Mouse (Mus musculus) limb, embryonic 13.5 days (tissue): Measurements from ENCODE around the gene Hoxb3. TPM values are rescaled to one million over a fixed set of nuclear protein-coding genes. Genes with fewer than 3 reads are reported as not detected.

Experiments
- ATAC-seq: fragments of 200-750 bp; cut with Nextera tagmentation; 2 replicates; pipeline ENCODE4 v1.8.0; 2017; ENCODE audit warnings: low read depth, moderate number of reproducible peaks, moderate TSS enrichment; ENCODE audit not compliant: low FRiP score
- H3K27ac ChIP-seq: fragments of 300-500 bp; sonication (generic); 2 replicates; pipeline ENCODE4 v1.5.1; 2015; ENCODE audit warnings: inconsistent platforms, mild to moderate bottlenecking, moderate library complexity
- H3K27me3 ChIP-seq: fragments of 300-500 bp; sonication (generic); 2 replicates; pipeline ENCODE4 v1.6.1; 2015; ENCODE audit warnings: mild to moderate bottlenecking, inconsistent platforms
- H3K36me3 ChIP-seq: fragments of 300-500 bp; sonication (generic); 2 replicates; pipeline ENCODE4 v1.6.1; 2015; ENCODE audit warnings: inconsistent platforms, mild to moderate bottlenecking, moderate library complexity
- H3K4me1 ChIP-seq: fragments of 300-500 bp; sonication (generic); 2 replicates; pipeline ENCODE4 v1.6.1; 2015; ENCODE audit warnings: inconsistent platforms
- H3K4me2 ChIP-seq: fragments of 300-500 bp; sonication (generic); replicated peaks from 2 replicates; pipeline ENCODE4 v1.6.1; 2015; ENCODE audit warnings: inconsistent platforms, mild to moderate bottlenecking, moderate library complexity
- H3K4me3 ChIP-seq: fragments of 300-500 bp; sonication (generic); 2 replicates; pipeline ENCODE4 v1.5.1; 2015; ENCODE audit warnings: moderate library complexity, mild to moderate bottlenecking, inconsistent platforms
- H3K9ac ChIP-seq: fragments of 300-500 bp; sonication (generic); 2 replicates; pipeline ENCODE4 v1.6.1; 2015; ENCODE audit warnings: mild to moderate bottlenecking, inconsistent platforms
- H3K9me3 ChIP-seq: fragments of 300-500 bp; sonication (generic); 2 replicates; pipeline ENCODE4 v1.6.1; 2016; ENCODE audit warnings: inconsistent platforms
- WGBS: fragments of 180-500 bp; shearing (Covaris S2); methylation state at CpG from one replicate; pipeline ENCODE4 v1.1.7; 2015; 5-methylcytosine and 5-hydroxymethylcytosine counted together
- polyA plus RNA-seq: library from polyadenylated mRNA; unstranded; fragments of >200 nt; fragmentation: Nextera tagmentation; extraction: Ambion mirVana; gene quantifications from 2 replicates; pipeline ENCODE4 v1.2.1, GENCODE M21; 2015

Gene Hoxb3
- polyA plus RNA-seq, 1 experiment from 2014 or later = 0.55 TPM

DNA sequence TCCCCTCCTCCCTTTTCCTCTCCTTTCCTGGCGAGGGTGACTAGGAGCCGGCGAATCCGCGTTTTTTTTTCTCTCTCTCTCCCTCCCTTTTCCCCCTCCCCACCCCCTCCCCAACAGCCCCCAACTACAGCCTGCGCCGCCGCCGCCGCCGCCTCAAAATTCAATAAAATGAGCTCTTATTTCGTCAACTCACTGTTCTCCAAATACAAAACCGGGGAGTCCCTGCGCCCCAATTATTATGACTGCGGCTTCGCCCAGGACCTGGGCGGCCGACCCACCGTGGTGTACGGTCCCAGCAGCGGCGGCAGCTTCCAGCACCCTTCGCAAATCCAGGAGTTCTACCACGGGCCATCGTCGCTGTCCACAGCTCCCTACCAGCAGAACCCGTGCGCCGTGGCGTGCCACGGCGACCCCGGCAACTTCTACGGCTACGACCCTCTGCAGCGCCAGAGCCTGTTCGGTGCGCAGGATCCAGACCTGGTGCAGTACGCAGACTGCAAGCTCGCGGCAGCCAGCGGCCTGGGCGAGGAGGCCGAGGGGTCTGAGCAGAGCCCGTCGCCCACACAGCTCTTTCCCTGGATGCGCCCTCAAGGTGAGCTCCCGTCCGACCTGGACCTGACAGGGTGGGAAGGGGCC is 40.2 kb upstream of the Hoxb3 start:
- under 1% methylated on average over 49 of the region's 49 CpGs for WGBS
- Histone ChIP-seq H3K4me2 (peak overlapping the region; percentile 58), H3K9me3 (no peaks in the 10 kb centered on the region), H3K4me3 (peak overlapping the region; percentile 21), H3K36me3 (no peaks in the 10 kb centered on the region), H3K27me3 (peaks cover 97% of the 10 kb centered on the region), H3K9ac (no peak overlapping the region), H3K4me1 (peaks cover 19% of the 10 kb centered on the region), H3K27ac (no peak overlapping the region)
- no peak for ATAC-seq

DNA sequence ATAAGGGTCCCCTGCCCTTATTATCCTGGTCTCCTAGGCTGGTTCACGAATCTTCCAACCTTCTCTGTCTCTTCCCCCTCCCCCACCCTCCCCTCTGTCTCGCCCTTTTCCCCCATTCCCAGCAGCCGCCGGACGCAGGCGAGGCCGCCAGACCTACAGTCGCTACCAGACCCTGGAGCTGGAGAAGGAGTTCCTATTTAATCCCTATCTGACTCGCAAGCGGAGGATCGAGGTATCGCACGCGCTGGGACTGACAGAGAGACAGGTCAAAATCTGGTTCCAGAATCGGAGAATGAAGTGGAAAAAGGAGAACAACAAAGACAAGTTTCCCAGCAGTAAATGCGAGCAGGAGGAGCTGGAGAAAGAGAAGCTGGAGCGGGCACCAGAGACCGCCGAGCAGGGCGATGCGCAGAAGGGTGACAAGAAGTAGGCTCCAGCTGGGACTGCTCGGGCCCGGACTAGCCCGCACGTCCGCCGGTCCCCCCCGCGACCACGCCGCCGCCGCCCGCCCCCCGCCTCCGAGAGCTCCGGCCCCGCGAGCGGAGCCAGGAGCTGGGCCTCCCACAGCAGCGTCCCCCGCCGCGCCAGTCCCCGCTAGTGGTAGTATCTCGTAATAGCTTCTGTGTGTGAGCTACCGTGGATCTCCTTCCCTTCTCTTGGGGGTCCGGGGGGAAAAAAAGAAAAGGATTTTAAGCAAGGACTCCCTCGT is 38.9 kb upstream of the Hoxb3 start:
- H3K9me3 ChIP-seq = no peaks in the 10 kb centered on the region
- ATAC-seq = no peak
- peaks cover 19% of the 10 kb centered on the region for H3K4me1 ChIP-seq
- H3K9ac ChIP-seq = peak overlapping the region; percentile 36; the same call in 1 of the 2 replicates
- H3K27ac ChIP-seq = 0 out of 2 replicates have a peak overlapping the region, but pooled peaks have one; percentile 22
- 0% methylated on average over 45 of the region's 49 CpGs for WGBS
- H3K27me3 ChIP-seq = peaks cover 98% of the 10 kb centered on the region
- H3K36me3 ChIP-seq = no peaks in the 10 kb centered on the region
- H3K4me3 ChIP-seq = peak overlapping the region; percentile 33
- peak overlapping the region; percentile 58 for H3K4me2 ChIP-seq

GRCm38 (mm10) chr11:96284774-96285734 is 38.1 kb upstream of the Hoxb3 start:
- Histone ChIP-seq H3K9me3 (no peaks in the 10 kb centered on the region), H3K27me3 (peaks cover 98% of the 10 kb centered on the region), H3K4me2 (peak overlapping the region; percentile 58), H3K36me3 (no peaks in the 10 kb centered on the region), H3K4me1 (peaks cover 19% of the 10 kb centered on the region), H3K9ac (peak overlapping the region; percentile 36; the same call in 1 of the 2 replicates), H3K27ac (no peak overlapping the region; the same call in 1 of the 2 replicates), H3K4me3 (peak overlapping the region; percentile 33)
- no peak for ATAC-seq
- WGBS = under 1% methylated on average over 28 of the region's 37 CpGs

GRCm38 (mm10) chr11:96285771-96286738 is 37.1 kb upstream of the Hoxb3 start, which contains the start of gene Hoxb7:
Gene Hoxb7 (plus strand): TSS chr11:96286623.
- Histone ChIP-seq H3K4me1 (peaks cover 19% of the 10 kb centered on the region), H3K9ac (no peak within 1 kb of the TSS), H3K27ac (no peak within 1 kb of the TSS; the same call in 1 of the 2 replicates), H3K4me2 (peak within 1 kb of the TSS; percentile 55), H3K9me3 (no peaks in the 10 kb centered on the region), H3K36me3 (no peaks in the 10 kb centered on the region), H3K4me3 (peak within 1 kb of the TSS; percentile 36), H3K27me3 (peaks cover 98% of the 10 kb centered on the region)
- no peak for ATAC-seq
- WGBS = under 1% methylated on average over 43 of the region's 43 CpGs

- WGBS = under 1% methylated on average over 55 of the region's 55 CpGs
- no peaks in the 10 kb centered on the region for H3K36me3 ChIP-seq
- peaks cover 19% of the 10 kb centered on the region for H3K4me1 ChIP-seq
- H3K27ac ChIP-seq = no peak overlapping the region; the same call in 1 of the 2 replicates
- H3K4me3 ChIP-seq = peak overlapping the region; percentile 36
- no peak overlapping the region for H3K9ac ChIP-seq
- no peak for ATAC-seq
- H3K27me3 ChIP-seq = peaks cover 98% of the 10 kb centered on the region
- no peaks in the 10 kb centered on the region for H3K9me3 ChIP-seq
- peak overlapping the region; percentile 55 for H3K4me2 ChIP-seq
Measured at GRCm38 (mm10) chr11:96286739-96287385, 36.3 kb upstream of the Hoxb3 start.

DNA sequence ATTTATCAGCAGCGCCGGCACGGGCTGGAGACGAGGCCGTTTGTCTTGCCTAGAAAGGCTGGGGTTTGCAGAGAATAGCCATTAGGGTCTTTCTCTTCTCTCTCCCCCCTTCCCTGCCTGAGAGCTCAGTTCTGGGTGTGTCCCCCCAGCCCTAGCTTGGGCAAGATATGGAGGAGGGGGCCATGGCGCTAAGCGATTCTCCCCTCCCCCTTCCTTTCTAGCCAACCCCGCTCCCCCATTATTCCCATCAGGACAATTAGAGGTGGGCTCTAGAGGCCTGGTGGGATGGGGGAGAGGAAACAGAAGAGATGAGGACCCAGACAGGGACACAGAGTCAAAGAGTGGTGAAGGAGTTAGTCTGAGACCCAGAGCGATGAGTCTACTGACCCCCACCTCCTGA is 35.7 kb upstream of the Hoxb3 start:
- Histone ChIP-seq H3K9me3 (no peaks in the 10 kb centered on the region), H3K9ac (no peak overlapping the region), H3K4me2 (peak overlapping the region; percentile 55), H3K36me3 (no peaks in the 10 kb centered on the region), H3K27ac (no peak overlapping the region), H3K27me3 (peaks cover 98% of the 10 kb centered on the region), H3K4me3 (peak overlapping the region; percentile 36), H3K4me1 (peaks cover 19% of the 10 kb centered on the region)
- WGBS = 3% methylated on average over 9 of the region's 9 CpGs
- ATAC-seq = no peak

DNA sequence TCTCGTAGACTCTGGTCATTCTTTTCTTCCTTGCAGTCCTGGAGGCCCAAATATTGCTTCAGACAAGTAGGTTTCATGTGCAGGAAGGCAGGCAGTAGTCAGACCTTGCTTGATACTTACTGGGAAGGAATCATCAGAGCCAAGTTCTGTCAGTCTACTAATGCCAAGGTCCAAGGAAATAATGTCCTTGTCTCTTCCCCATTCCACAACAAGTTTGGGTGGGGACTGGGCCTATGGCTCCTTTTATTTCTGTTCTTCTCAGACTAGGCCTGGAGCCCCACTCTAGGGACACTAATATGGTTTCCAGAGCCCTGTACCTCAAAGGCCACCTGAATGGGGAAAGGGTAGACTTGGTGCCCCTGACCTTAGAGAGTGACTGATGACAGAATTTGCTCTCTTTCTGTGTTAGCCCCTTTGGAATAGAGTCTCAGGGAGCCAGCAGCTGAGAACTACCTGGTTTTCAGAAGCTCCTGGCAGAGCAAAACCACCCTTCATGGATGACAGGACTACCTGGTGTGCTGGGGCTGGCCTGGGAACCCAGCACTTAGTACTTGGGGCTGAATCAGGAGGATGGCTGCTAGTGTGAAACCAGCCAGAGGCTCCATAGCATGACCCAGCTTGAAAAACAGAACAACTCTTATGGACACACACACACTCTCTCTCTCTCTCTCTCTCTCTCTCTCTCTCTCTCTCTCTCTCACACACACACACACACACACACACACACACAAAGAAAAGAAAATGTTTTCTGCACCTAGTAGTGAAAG is 34.5 kb upstream of the Hoxb3 start:
- H3K9ac ChIP-seq = no peak overlapping the region
- no peak overlapping the region for H3K27ac ChIP-seq
- no peaks in the 10 kb centered on the region for H3K36me3 ChIP-seq
- ATAC-seq = no peak
- H3K9me3 ChIP-seq = no peaks in the 10 kb centered on the region
- no peak overlapping the region for H3K4me2 ChIP-seq
- peaks cover 98% of the 10 kb centered on the region for H3K27me3 ChIP-seq
- H3K4me3 ChIP-seq = no peak overlapping the region
- 26% methylated on average over 1 of the region's 1 CpGs for WGBS
- peaks cover 13% of the 10 kb centered on the region for H3K4me1 ChIP-seq

GRCm38 (mm10) chr11:96289293-96289692 is 33.8 kb upstream of the Hoxb3 start:
- H3K27me3 ChIP-seq = peaks cover 98% of the 10 kb centered on the region
- H3K36me3 ChIP-seq = no peaks in the 10 kb centered on the region
- H3K4me3 ChIP-seq = no peak overlapping the region
- WGBS = 19% methylated on average over 21 of the region's 21 CpGs
- H3K27ac ChIP-seq = no peak overlapping the region
- H3K4me2 ChIP-seq = no peak overlapping the region
- H3K9ac ChIP-seq = no peak overlapping the region
- H3K9me3 ChIP-seq = no peaks in the 10 kb centered on the region
- H3K4me1 ChIP-seq = peaks cover 9% of the 10 kb centered on the region
- no peak for ATAC-seq

DNA sequence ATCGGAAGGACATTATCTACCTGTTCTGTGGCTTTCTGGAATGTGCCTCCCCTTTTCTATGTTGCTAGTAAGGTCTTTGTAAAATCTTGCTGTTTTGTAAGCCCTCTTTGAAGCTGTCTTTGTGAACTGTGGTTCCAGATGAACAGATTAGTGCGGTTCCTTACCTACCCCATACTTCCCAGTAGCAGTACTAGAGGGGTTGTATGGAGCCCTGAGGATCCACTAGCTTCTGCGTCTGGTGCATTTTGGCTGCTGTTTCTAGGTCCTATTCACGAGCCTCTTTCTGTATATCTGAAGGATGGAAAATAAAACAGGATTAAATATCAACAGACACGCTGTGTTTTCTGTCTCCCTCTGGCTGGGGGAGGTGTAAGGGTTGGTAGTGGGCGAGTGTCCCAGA is 33.3 kb upstream of the Hoxb3 start:
- Histone ChIP-seq H3K9ac (no peak overlapping the region), H3K27ac (no peak overlapping the region), H3K9me3 (no peaks in the 10 kb centered on the region), H3K4me2 (no peak overlapping the region), H3K4me1 (peaks cover 4% of the 10 kb centered on the region; the same call in 1 of the 2 replicates), H3K36me3 (no peaks in the 10 kb centered on the region), H3K27me3 (peaks cover 98% of the 10 kb centered on the region), H3K4me3 (no peak overlapping the region)
- 33% methylated on average over 6 of the region's 6 CpGs for WGBS
- ATAC-seq = no peak

DNA sequence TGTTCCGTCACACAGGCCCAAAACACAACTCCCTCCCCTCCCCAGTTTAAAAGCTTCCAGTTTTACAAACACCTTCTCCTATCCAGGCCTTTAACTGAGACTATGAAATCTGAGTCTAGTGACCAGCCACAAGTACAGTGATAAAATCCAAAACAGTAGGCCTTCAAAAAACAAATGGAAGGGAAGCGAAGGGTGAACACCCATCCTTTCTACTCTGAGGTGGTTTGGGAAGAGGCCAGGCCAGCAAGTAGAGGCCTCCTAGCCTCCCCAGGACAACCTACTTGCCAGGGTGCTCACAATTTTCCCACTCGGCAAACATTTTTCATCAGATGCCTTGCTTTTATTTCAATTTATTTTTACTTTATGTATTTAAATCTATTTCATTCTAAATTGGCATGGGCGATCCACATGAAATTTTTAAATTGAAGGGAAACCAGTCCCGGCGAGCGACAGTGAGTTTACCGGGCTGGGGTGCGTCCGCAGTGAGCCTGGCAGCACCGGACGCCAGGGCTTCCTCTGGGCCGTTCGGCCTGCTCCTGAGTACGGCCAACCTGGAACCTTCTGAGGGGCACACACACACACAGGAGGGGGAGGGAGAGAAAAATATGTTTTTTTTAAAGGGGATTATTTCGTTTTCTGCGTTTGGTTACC is 32.3 kb upstream of the Hoxb3 start:
- WGBS = 16% methylated on average over 17 of the region's 17 CpGs
- no peak overlapping the region for H3K4me2 ChIP-seq

More for the DNA sequence above, 32.3 kb upstream of the Hoxb3 start:
- H3K27ac ChIP-seq = no peak overlapping the region
- no peaks in the 10 kb centered on the region for H3K9me3 ChIP-seq
- H3K36me3 ChIP-seq = no peaks in the 10 kb centered on the region
- H3K27me3 ChIP-seq = peaks cover 98% of the 10 kb centered on the region
- no peak overlapping the region for H3K4me3 ChIP-seq
- ATAC-seq = no peak
- H3K4me1 ChIP-seq = peaks cover 3% of the 10 kb centered on the region; the same call in 1 of the 2 replicates
- no peak overlapping the region for H3K9ac ChIP-seq
